Mouse (Mus musculus) embryonic facial prominence, embryonic 13.5 days (tissue): ENCODE measurements around the gene Ggta1. TPM values are rescaled to one million over a fixed set of nuclear protein-coding genes. Genes with fewer than 3 reads are reported as not detected.
"Not testable (repeated sequence)": the region's sequence is repeated elsewhere in the genome, so short reads cannot be mapped to it uniquely, and the experiment has no call there.

Source experiments
- ATAC-seq: fragments of 200-750 bp; cut with Nextera tagmentation; 2 replicates; pipeline ENCODE4 v1.8.0; 2017; ENCODE audit warnings: low read depth; ENCODE audit not compliant: insufficient number of reproducible peaks, insufficient read depth, low FRiP score, low TSS enrichment
- H3K27ac ChIP-seq: fragments of 300-500 bp; sonication (generic); 2 replicates; pipeline ENCODE4 v1.5.1; 2015; ENCODE audit warnings: moderate library complexity, mild to moderate bottlenecking, inconsistent platforms
- H3K27me3 ChIP-seq: fragments of 300-500 bp; sonication (generic); 2 replicates; pipeline ENCODE4 v1.6.1; 2015; ENCODE audit warnings: mild to moderate bottlenecking, inconsistent platforms
- H3K36me3 ChIP-seq: fragments of 300-500 bp; sonication (generic); 2 replicates; pipeline ENCODE4 v1.6.1; 2015; ENCODE audit warnings: mild to moderate bottlenecking, inconsistent platforms
- H3K4me1 ChIP-seq: fragments of 300-500 bp; sonication (generic); 2 replicates; pipeline ENCODE4 v1.6.1; 2015; ENCODE audit warnings: inconsistent platforms
- H3K4me2 ChIP-seq: fragments of 300-500 bp; sonication (generic); 2 replicates; pipeline ENCODE4 v1.6.1; 2015; ENCODE audit warnings: moderate library complexity, mild to moderate bottlenecking, inconsistent platforms
- H3K4me3 ChIP-seq: fragments of 300-500 bp; sonication (generic); 2 replicates; pipeline ENCODE4 v1.5.1; 2015; ENCODE audit warnings: mild to moderate bottlenecking, inconsistent platforms
- H3K9ac ChIP-seq: fragments of 300-500 bp; sonication (generic); 2 replicates; pipeline ENCODE4 v1.6.1; 2015; ENCODE audit warnings: mild to moderate bottlenecking, inconsistent platforms
- H3K9me3 ChIP-seq: fragments of 300-500 bp; sonication (generic); 2 replicates; pipeline ENCODE4 v1.6.1; 2016; ENCODE audit warnings: inconsistent platforms
- WGBS: fragments of 180-500 bp; shearing (Covaris S2); methylation state at CpG from one replicate; pipeline ENCODE4 v1.1.7; 2015; ENCODE audit warnings: mixed read lengths; 5-methylcytosine and 5-hydroxymethylcytosine counted together
- polyA plus RNA-seq: library from polyadenylated mRNA; unstranded; fragments of >200 nt; fragmentation: Nextera tagmentation; extraction: Ambion mirVana; gene quantifications from 2 replicates; pipeline ENCODE4 v1.2.1, GENCODE M21; 2015

Ggta1 gene
- polyA plus RNA-seq, 1 experiment from 2014 or later, result 16.7 TPM

GRCm38 (mm10) chr2:35465677-35466076, 2.6 kb upstream of the Ggta1 start:
- Histone ChIP-seq H3K9ac (no peak overlapping the region), H3K4me2 (no peak overlapping the region), H3K36me3 (no peaks in the 10 kb centered on the region), H3K27ac (no peak overlapping the region), H3K4me3 (no peak overlapping the region), H3K27me3 (peaks cover 3% of the 10 kb centered on the region; the same call in 1 of the 2 replicates), H3K9me3 (no peaks in the 10 kb centered on the region), H3K4me1 (peaks cover 29% of the 10 kb centered on the region)
- no peak for ATAC-seq

GRCm38 (mm10) chr2:35464548-35464947, 1.5 kb upstream of the Ggta1 start:
- no peaks in the 10 kb centered on the region for H3K9me3 ChIP-seq
- H3K36me3 ChIP-seq, result no peaks in the 10 kb centered on the region
- no peak for ATAC-seq
- no peak overlapping the region for H3K4me2 ChIP-seq
- H3K27me3 ChIP-seq, result peaks cover 3% of the 10 kb centered on the region; the same call in 1 of the 2 replicates
- H3K9ac ChIP-seq, result no peak overlapping the region
- no peak overlapping the region for H3K4me3 ChIP-seq
- 54% methylated on average over 3 of the region's 3 CpGs for WGBS
- peaks cover 29% of the 10 kb centered on the region for H3K4me1 ChIP-seq
- peak overlapping the region; percentile 65 for H3K27ac ChIP-seq

GRCm38 (mm10) chr2:35464089-35464534, 1.1 kb upstream of the Ggta1 start:
- Histone ChIP-seq H3K9ac (no peak overlapping the region), H3K27ac (peak overlapping the region; percentile 65), H3K4me2 (peak overlapping the region; percentile 91), H3K36me3 (no peaks in the 10 kb centered on the region), H3K4me1 (peaks cover 29% of the 10 kb centered on the region), H3K9me3 (no peaks in the 10 kb centered on the region), H3K27me3 (peaks cover 3% of the 10 kb centered on the region; the same call in 1 of the 2 replicates), H3K4me3 (no peak overlapping the region)
- 32% methylated on average over 7 of the region's 7 CpGs for WGBS
- ATAC-seq, result no peak

GRCm38 (mm10) chr2:35463372-35464088, 499 bp upstream of the Ggta1 start:
- H3K27me3 ChIP-seq, result peaks cover 3% of the 10 kb centered on the region; the same call in 1 of the 2 replicates
- peak overlapping the region; percentile 91 for H3K4me2 ChIP-seq
- peak overlapping the region; percentile 65 for H3K27ac ChIP-seq
- WGBS, result 12% methylated on average over 19 of the region's 19 CpGs
- H3K4me1 ChIP-seq, result peaks cover 29% of the 10 kb centered on the region
- ATAC-seq, result 0 out of 2 replicates have a peak, but pooled peaks have one; percentile 30
- H3K9me3 ChIP-seq, result no peaks in the 10 kb centered on the region
- peak overlapping the region; percentile 19 for H3K4me3 ChIP-seq
- H3K36me3 ChIP-seq, result no peaks in the 10 kb centered on the region
- no peak overlapping the region for H3K9ac ChIP-seq

- under 1% methylated on average over 44 of the region's 52 CpGs for WGBS
- peak overlapping the region; percentile 78 for H3K9ac ChIP-seq
- no peaks in the 10 kb centered on the region for H3K9me3 ChIP-seq
- H3K4me3 ChIP-seq, result peak overlapping the region; percentile 56
- H3K4me1 ChIP-seq, result peaks cover 29% of the 10 kb centered on the region
- H3K27ac ChIP-seq, result peak overlapping the region; percentile 45; the same call in 1 of the 2 replicates
- no peaks in the 10 kb centered on the region for H3K36me3 ChIP-seq
- peaks cover 3% of the 10 kb centered on the region; the same call in 1 of the 2 replicates for H3K27me3 ChIP-seq
- H3K4me2 ChIP-seq, result peak overlapping the region; percentile 91
- ATAC-seq, result peak; percentile 43; the same call in 1 of the 2 replicates
These were observed 852 bp downstream of the Ggta1 start for GRCm38 (mm10) chr2:35461971-35462787.

- Histone ChIP-seq H3K27ac (peak overlapping the region; percentile 45; the same call in 1 of the 2 replicates), H3K9ac (peak overlapping the region; percentile 78), H3K4me1 (peaks cover 29% of the 10 kb centered on the region), H3K27me3 (peaks cover 3% of the 10 kb centered on the region; the same call in 1 of the 2 replicates), H3K4me2 (peak overlapping the region; percentile 91), H3K9me3 (no peaks in the 10 kb centered on the region), H3K36me3 (no peaks in the 10 kb centered on the region), H3K4me3 (peak overlapping the region; percentile 56)
- 2% methylated on average over 20 of the region's 20 CpGs for WGBS
- ATAC-seq, result no peak
These were observed 1.7 kb downstream of the Ggta1 start for GRCm38 (mm10) chr2:35461131-35461947.

- peaks cover 29% of the 10 kb centered on the region for H3K4me1 ChIP-seq
- peaks cover 3% of the 10 kb centered on the region; the same call in 1 of the 2 replicates for H3K27me3 ChIP-seq
- 22% methylated on average over 6 of the region's 6 CpGs for WGBS
- H3K4me3 ChIP-seq, result peak overlapping the region; percentile 56
- ATAC-seq, result no peak
- no peaks in the 10 kb centered on the region for H3K36me3 ChIP-seq
- peak overlapping the region; percentile 91 for H3K4me2 ChIP-seq
- peak overlapping the region; percentile 78; the same call in 1 of the 2 replicates for H3K9ac ChIP-seq
- H3K9me3 ChIP-seq, result no peaks in the 10 kb centered on the region
- H3K27ac ChIP-seq, result no peak overlapping the region
These were observed 2.6 kb downstream of the Ggta1 start for GRCm38 (mm10) chr2:35460378-35460880.

- Histone ChIP-seq H3K36me3 (no peaks in the 10 kb centered on the region), H3K4me2 (no peak overlapping the region), H3K4me3 (no peak overlapping the region), H3K9me3 (no peaks in the 10 kb centered on the region), H3K9ac (no peak overlapping the region), H3K27me3 (peaks cover 3% of the 10 kb centered on the region; the same call in 1 of the 2 replicates), H3K4me1 (peaks cover 28% of the 10 kb centered on the region), H3K27ac (no peak overlapping the region)
- no peak for ATAC-seq
These were observed 3.7 kb downstream of the Ggta1 start for GRCm38 (mm10) chr2:35459316-35459715.

GRCm38 (mm10) chr2:35458421-35458820, 4.6 kb downstream of the Ggta1 start:
- Histone ChIP-seq H3K4me2 (no peak overlapping the region), H3K4me3 (no peak overlapping the region), H3K27me3 (peaks cover 3% of the 10 kb centered on the region; the same call in 1 of the 2 replicates), H3K36me3 (no peaks in the 10 kb centered on the region), H3K4me1 (peaks cover 23% of the 10 kb centered on the region), H3K27ac (no peak overlapping the region), H3K9me3 (no peaks in the 10 kb centered on the region), H3K9ac (no peak overlapping the region)
- 54% methylated on average over 4 of the region's 4 CpGs for WGBS
- ATAC-seq, result no peak

- Histone ChIP-seq H3K4me3 (no peak overlapping the region), H3K9me3 (no peaks in the 10 kb centered on the region), H3K36me3 (no peaks in the 10 kb centered on the region), H3K27me3 (no peaks in the 10 kb centered on the region), H3K27ac (no peak overlapping the region), H3K4me1 (peaks cover 8% of the 10 kb centered on the region), H3K4me2 (no peak overlapping the region), H3K9ac (no peak overlapping the region)
- WGBS, result 44% methylated on average over 3 of the region's 3 CpGs
- ATAC-seq, result no peak
These were observed 9.3 kb downstream of the Ggta1 start for GRCm38 (mm10) chr2:35453736-35454135.

GRCm38 (mm10) chr2:35452695-35453094, 10.3 kb downstream of the Ggta1 start:
- ATAC-seq, H3K27ac ChIP-seq, H3K4me2 ChIP-seq, H3K27me3 ChIP-seq, H3K9me3 ChIP-seq, H3K4me3 ChIP-seq, H3K36me3 ChIP-seq, H3K9ac ChIP-seq: not testable (repeated sequence)
- peaks cover 19% of the 10 kb centered on the region for H3K4me1 ChIP-seq
- WGBS, result 95% methylated on average over 6 of the region's 6 CpGs
